Mouse (Mus musculus): ENCODE data around the gene Fam83b.

- TF ChIP-seq EP300 (IDR thresholded peaks at IDR 0.05) (no peak), CTCF (IDR thresholded peaks at IDR 0.05) (no peak)
Observed at GRCm38 (mm10) chr9:76540684-76541083, 26.2 kb downstream of the Fam83b start.
